Mouse (Mus musculus): ENCODE data around the gene Elovl4. TPM values are rescaled to one million over a fixed set of nuclear protein-coding genes. Genes with fewer than 3 reads are reported as not detected.

Elovl4 gene
- total and polyA plus RNA-seq, 3 experiments: 0.18 to 0.32 (median 0.25) TPM

- TF ChIP-seq CTCF (IDR thresholded peaks at IDR 0.05) (no peak), EP300 (IDR thresholded peaks at IDR 0.05; ENCODE audit: insufficient read depth, low read depth, low read length) (no peak), POLR2A (IDR thresholded peaks at IDR 0.05; ENCODE audit: insufficient read depth, low read depth, low read length) (no peak)
- Histone ChIP-seq H3K27ac (no peak overlapping the region), H3K9ac (ENCODE audit: low read depth, low read length) (no peak overlapping the region), H3K27me3 (ENCODE audit: control insufficient read depth, insufficient read depth, low read length) (no peaks in the 10 kb centered on the region), H3K36me3 (ENCODE audit: control insufficient read depth, insufficient read depth, low read length) (no peaks in the 10 kb centered on the region), H3K4me3 (no peak overlapping the region), H3K4me1 (ENCODE audit: control insufficient read depth, insufficient read depth, low read length) (no peaks in the 10 kb centered on the region), H3K79me2 (replicated peaks; ENCODE audit: control insufficient read depth, insufficient read depth, low read length) (no peaks in the 10 kb centered on the region)
- no peak for DNase-seq
- 76% methylated on average over 5 of the region's 5 CpGs for WGBS
- intact Hi-C loops (cut with DNase I): loop anchor here (5.0 kb wide), 2 partner anchors 97 to 278 kb away; partner anchors contain the start of gene Bckdhb
Measured at GRCm38 (mm10) chr9:83829896-83830295, 23.8 kb upstream of the Elovl4 start.

GRCm38 (mm10) chr9:83822925-83823324, 16.8 kb upstream of the Elovl4 start:
- intact Hi-C loops (cut with DNase I): no loop called here
- TF ChIP-seq POLR2A (IDR thresholded peaks at IDR 0.05; ENCODE audit: insufficient read depth, low read depth, low read length) (no peak), CTCF (IDR thresholded peaks at IDR 0.05) (no peak), EP300 (IDR thresholded peaks at IDR 0.05; ENCODE audit: insufficient read depth, low read depth, low read length) (no peak)
- Histone ChIP-seq H3K27ac (no peak overlapping the region), H3K36me3 (ENCODE audit: control insufficient read depth, insufficient read depth, low read length) (no peaks in the 10 kb centered on the region), H3K27me3 (ENCODE audit: control insufficient read depth, insufficient read depth, low read length) (no peaks in the 10 kb centered on the region), H3K9ac (ENCODE audit: low read depth, low read length) (no peak overlapping the region), H3K4me1 (ENCODE audit: control insufficient read depth, insufficient read depth, low read length) (no peaks in the 10 kb centered on the region), H3K79me2 (replicated peaks; ENCODE audit: control insufficient read depth, insufficient read depth, low read length) (no peaks in the 10 kb centered on the region), H3K4me3 (no peak overlapping the region)
- no peak for DNase-seq
- WGBS: 64% methylated on average over 5 of the region's 5 CpGs

- Histone ChIP-seq H3K36me3 (ENCODE audit: control insufficient read depth, insufficient read depth, low read length) (no peaks in the 10 kb centered on the region), H3K9ac (ENCODE audit: low read depth, low read length) (no peak overlapping the region), H3K4me1 (ENCODE audit: control insufficient read depth, insufficient read depth, low read length) (no peaks in the 10 kb centered on the region), H3K4me3 (no peak overlapping the region), H3K79me2 (replicated peaks; ENCODE audit: control insufficient read depth, insufficient read depth, low read length) (no peaks in the 10 kb centered on the region), H3K27me3 (ENCODE audit: control insufficient read depth, insufficient read depth, low read length) (no peaks in the 10 kb centered on the region), H3K27ac (no peak overlapping the region)
- no peak for TF ChIP-seq CTCF (IDR thresholded peaks at IDR 0.05)
- TF ChIP-seq EP300 (IDR thresholded peaks at IDR 0.05; ENCODE audit: insufficient read depth, low read depth, low read length): no peak
- no peak for TF ChIP-seq POLR2A (IDR thresholded peaks at IDR 0.05; ENCODE audit: insufficient read depth, low read depth, low read length)
- WGBS: 62% methylated on average over 2 of the region's 2 CpGs
- no peak for DNase-seq
- intact Hi-C loops (cut with DNase I): no loop called here
Measured at GRCm38 (mm10) chr9:83820976-83821375, 14.9 kb upstream of the Elovl4 start.

- intact Hi-C loops (cut with DNase I): no loop called here
- no peak overlapping the region for H3K4me3 ChIP-seq
- no peaks in the 10 kb centered on the region for H3K79me2 ChIP-seq (replicated peaks; ENCODE audit: control insufficient read depth, insufficient read depth, low read length)
- H3K27me3 ChIP-seq (ENCODE audit: control insufficient read depth, insufficient read depth, low read length): no peaks in the 10 kb centered on the region
- no peaks in the 10 kb centered on the region for H3K4me1 ChIP-seq (ENCODE audit: control insufficient read depth, insufficient read depth, low read length)
- H3K27ac ChIP-seq: no peak overlapping the region
- H3K36me3 ChIP-seq (ENCODE audit: control insufficient read depth, insufficient read depth, low read length): no peaks in the 10 kb centered on the region
- TF ChIP-seq CTCF (IDR thresholded peaks at IDR 0.05) (no peak), POLR2A (IDR thresholded peaks at IDR 0.05; ENCODE audit: insufficient read depth, low read depth, low read length) (no peak), EP300 (IDR thresholded peaks at IDR 0.05; ENCODE audit: insufficient read depth, low read depth, low read length) (no peak)
- WGBS: 60% methylated on average over 7 of the region's 7 CpGs
- H3K9ac ChIP-seq (ENCODE audit: low read depth, low read length): no peak overlapping the region
- no peak for DNase-seq
Measured at GRCm38 (mm10) chr9:83819188-83819587, 13.1 kb upstream of the Elovl4 start.

GRCm38 (mm10) chr9:83807562-83807961, 1.5 kb upstream of the Elovl4 start:
- peak; percentile 81 for TF ChIP-seq CTCF (IDR thresholded peaks at IDR 0.05)
- no peak for TF ChIP-seq POLR2A (IDR thresholded peaks at IDR 0.05; ENCODE audit: insufficient read depth, low read depth, low read length)
- Histone ChIP-seq H3K4me3 (no peak overlapping the region), H3K36me3 (ENCODE audit: control insufficient read depth, insufficient read depth, low read length) (no peaks in the 10 kb centered on the region), H3K9ac (ENCODE audit: low read depth, low read length) (no peak overlapping the region), H3K4me1 (ENCODE audit: control insufficient read depth, insufficient read depth, low read length) (peaks cover 3% of the 10 kb centered on the region), H3K27ac (no peak overlapping the region), H3K27me3 (ENCODE audit: control insufficient read depth, insufficient read depth, low read length) (peaks cover 12% of the 10 kb centered on the region), H3K79me2 (replicated peaks; ENCODE audit: control insufficient read depth, insufficient read depth, low read length) (no peaks in the 10 kb centered on the region)
- WGBS: 5% methylated on average over 2 of the region's 2 CpGs
- intact Hi-C loops (cut with DNase I): loop anchor here (2.0 kb wide), 1 partner anchor 27 kb away; the partner anchor contains the start of gene Ttk
- DNase-seq: no peak

- Histone ChIP-seq H3K27me3 (ENCODE audit: control insufficient read depth, insufficient read depth, low read length) (peaks cover 12% of the 10 kb centered on the region), H3K27ac (no peak overlapping the region), H3K4me3 (peak overlapping the region; percentile 56), H3K79me2 (replicated peaks; ENCODE audit: control insufficient read depth, insufficient read depth, low read length) (no peaks in the 10 kb centered on the region), H3K9ac (ENCODE audit: low read depth, low read length) (peak overlapping the region; percentile 27; the same call in 1 of the 2 replicates), H3K4me1 (ENCODE audit: control insufficient read depth, insufficient read depth, low read length) (peaks cover 3% of the 10 kb centered on the region), H3K36me3 (ENCODE audit: control insufficient read depth, insufficient read depth, low read length) (no peaks in the 10 kb centered on the region)
- no peak for DNase-seq
- WGBS: 3% methylated on average over 37 of the region's 37 CpGs
- TF ChIP-seq CTCF (IDR thresholded peaks at IDR 0.05): no peak
- TF ChIP-seq POLR2A (IDR thresholded peaks at IDR 0.05; ENCODE audit: insufficient read depth, low read depth, low read length): no peak
- TF ChIP-seq EP300 (IDR thresholded peaks at IDR 0.05; ENCODE audit: insufficient read depth, low read depth, low read length): no peak
- intact Hi-C loops (cut with DNase I): no loop called here
Measured at GRCm38 (mm10) chr9:83805164-83805976, 707 bp downstream of the Elovl4 start.

All from heart, adult 2 months (tissue).